Mouse (Mus musculus) testis, postnatal 10 days (tissue): ENCODE measurements around the gene Arap2.
A peak's percentile ranks its signal among the peaks of the same experiment; 100 is the strongest.

Experiments
- DNase-seq: peaks from one replicate; pipeline ENCODE4 v3.0.0; 2021; ENCODE audit warnings: low spot score

Arap2 gene

DNA sequence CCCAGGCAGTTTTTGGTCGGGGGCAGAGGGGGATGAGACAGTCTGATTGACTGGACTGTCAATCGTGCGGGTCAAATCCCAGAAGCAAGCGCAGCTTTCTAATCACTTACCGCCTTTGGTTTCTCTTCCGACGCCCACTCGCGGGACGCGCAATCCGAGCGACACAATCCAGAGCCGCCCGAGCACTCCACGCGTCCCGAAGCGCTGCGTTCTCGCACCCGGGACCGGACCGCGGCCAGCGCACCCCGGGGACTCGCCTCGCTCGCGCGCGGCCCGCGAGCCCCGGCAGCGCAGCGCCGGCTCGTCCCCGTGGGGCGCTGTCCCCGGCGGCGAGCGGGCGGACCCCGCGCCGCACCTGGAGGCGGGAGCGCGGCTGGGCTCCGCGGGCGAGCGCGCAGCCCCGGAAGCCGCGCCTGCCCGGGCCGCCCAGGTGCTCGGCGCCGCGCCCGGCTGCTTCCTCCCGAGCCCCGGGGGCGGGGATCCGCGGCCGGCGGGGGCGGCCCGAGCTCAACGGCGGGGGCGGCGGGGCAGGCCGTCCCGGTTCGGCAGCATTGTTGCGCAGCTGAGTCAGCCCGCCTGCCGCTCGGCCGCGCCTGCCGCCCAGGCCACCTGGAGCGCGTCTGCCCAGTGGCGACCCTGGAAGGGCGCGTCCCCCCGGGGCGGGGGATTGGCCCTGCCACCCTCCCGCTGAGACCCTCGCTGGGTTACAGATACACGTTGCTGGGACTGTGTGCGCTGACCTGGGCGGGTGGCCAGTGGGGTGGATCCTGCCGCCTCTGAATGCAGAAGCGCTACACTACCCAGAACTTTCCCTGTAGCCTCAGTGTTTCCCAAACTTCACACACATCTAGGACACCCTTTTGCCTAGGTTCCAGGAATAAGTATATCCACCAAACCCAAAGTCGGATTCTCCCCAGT, at the start of gene Arap2:
TSS of gene Arap2 (minus strand) at position 376 of the 918 bp plus-strand sequence.
- DNase-seq = peak; percentile 79

DNA sequence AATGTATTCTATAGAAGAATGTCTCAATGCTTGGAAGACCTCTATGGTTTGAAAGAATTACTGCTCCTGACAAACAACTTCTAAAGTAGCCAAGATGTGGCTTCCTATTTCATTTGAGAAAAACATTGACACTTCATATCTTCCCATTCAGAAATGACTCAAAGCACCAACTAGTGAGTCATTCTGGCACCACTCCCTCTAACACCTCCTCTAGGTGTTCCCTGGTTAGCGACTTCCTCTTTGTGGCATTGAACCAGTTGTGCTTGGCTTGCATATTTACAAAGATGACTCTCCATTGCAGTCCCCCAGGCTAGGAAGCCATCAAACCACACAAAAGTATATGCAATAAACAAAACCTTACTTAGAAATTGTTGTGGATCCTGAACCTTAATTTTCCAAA, 49.8 kb upstream of the Arap2 start:
- DNase-seq = no peak

DNA sequence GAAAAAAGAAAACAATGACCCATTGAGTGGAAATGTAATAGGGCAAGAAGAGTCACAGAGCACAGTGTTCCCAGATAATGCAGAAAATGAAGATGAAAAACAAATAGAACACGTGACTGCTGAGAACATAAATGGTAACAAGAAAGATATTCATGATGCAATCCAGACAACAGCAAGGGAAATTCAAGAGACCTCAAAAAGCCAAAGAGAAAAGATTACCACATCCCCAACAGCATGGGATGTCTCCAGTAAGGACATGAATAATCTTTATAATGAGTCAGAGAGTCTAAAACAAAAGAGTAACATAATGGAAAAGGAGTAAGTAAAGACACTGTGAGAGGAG, 48.1 kb upstream of the Arap2 start:
- no peak for DNase-seq

DNA sequence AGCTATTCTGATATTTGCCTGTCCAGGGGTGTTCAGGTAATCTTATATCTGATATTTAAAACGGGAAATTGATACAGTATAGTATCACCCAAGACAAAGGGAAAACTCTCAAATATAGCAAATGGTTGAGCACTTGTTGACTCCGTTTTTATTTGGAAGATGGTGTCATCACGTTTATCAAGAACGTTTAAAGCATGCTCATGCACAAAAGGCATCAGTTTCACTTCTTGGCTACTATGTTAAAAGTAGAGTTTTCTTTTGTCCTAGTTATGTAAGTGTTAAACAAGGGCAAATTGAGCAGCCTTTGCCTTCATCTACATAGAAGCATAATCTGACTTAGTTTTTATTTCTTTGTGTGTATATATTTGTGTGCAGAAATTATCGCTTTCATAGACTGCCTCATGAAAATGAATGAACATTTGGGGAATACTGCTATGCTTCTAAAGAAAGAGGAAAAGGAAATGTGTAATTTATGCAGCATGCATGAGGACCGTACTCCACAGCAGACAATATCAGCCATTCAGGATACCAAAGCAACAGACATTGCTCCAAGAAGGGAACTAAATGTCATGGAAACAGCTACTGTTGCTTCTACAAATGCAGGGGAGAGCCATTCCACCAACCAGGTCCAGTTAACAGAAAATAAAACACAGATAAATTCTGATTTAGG, 47.6 kb upstream of the Arap2 start, which contains the start of gene Dthd1:
TSS of gene Dthd1 (plus strand) at position 422 of the 670 bp plus-strand sequence.
- no peak for DNase-seq

DNA sequence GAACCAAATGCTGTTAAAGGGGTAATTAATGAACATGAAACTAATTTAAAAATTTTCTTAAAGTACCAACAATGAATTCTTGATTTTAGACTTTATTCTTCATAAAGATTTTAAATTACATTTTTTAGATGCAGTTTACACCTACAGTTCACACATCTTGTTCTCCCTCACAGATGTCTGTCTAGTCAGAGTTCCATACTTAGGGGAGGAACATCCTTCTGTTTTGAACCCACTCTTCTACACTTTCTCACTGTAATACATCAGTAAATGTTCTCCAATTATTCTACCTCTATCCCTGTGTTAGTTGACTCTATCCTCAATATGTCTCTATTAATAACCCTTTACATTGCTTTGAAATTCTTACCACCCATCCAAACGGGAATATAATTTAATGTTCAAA, 26.8 kb upstream of the Arap2 start:
- no peak for DNase-seq

DNA sequence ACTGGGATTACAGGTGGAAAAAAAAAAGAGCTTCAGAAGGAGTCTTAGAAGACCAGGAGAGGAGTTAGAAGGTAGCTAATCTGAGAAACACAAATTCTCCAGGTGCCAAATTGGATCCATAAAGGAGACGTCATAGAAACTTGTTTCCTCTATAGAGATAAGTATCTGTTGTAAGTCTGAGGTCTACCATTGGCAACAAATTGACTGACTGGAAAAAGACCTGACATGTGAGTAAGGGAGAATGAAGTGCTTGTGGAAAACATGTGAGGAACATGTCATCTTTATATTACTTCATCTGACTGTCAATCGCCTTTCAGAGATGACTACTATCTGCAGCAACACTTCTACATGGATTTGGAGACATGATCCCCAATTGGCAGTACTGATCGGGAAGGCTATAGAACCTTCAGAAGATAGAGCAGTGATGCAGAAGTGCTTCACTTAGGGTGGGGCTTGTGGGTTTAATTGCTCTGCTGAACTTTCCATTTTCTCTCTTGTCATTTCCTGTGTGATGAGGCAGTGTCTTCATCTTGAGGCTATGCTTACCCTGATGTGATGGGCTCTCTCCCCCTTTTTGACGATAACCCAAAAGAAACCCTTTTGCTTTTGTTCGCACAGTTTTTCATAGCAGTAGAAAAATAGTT, 25.1 kb upstream of the Arap2 start:
- DNase-seq = no peak

DNA sequence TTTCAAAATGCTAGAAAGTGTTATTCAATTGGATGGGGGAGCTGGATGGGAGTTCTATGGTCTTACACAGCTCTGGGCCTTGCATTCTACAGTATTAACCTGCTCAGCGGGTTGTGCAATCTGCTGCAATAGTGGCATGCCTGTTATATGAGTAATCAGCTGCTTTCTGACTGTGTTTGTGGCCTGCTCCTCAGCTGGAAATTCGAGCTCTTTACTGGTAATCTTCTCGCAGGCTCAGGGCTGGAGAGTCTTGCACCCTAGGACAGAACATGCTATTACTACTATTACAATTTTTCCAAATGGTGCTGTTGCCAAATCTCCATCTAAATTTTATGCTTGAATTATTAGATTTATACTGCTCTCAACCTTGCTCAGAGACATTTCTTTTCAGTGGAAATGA, 20.9 kb upstream of the Arap2 start:
- no peak for DNase-seq

DNA sequence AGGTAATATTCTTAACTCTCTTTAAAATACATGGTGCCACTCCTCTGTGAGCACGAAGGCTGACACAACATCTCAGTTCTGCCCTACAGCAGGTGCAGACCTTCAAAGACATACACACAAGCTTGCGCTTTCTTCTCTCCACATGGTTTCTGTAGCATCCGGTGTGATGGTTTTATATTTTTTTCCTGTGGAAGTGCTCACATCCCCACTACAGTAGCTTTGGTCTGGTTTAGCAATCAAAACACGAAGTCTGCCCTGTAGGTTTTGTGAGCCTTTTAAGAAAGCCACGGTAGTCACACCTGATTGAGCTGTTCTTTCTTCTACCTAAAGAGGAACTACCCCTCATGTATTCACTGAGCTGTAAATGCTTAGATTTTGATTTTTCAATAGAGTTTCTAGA, 12.7 kb upstream of the Arap2 start:
- DNase-seq = no peak

DNA sequence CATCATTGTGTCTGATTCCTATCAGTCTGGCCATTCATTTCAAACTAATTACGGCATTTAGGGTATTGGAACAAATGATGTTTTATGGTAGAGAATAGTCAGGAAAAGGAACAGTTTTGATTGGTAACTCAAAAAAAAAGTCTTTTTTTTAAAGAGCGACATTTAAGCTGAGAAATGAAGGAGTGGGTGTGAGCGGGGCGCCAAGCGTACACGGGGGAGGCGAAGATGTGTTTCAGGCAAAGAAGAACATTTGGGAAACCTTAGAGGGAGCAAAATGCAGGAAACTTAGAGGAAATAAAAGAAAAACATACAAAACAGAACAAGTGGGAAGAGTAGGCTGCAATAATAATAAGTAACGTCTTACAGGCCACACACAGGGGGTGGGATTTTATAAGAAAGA, 11.8 kb upstream of the Arap2 start:
- no peak for DNase-seq

DNA sequence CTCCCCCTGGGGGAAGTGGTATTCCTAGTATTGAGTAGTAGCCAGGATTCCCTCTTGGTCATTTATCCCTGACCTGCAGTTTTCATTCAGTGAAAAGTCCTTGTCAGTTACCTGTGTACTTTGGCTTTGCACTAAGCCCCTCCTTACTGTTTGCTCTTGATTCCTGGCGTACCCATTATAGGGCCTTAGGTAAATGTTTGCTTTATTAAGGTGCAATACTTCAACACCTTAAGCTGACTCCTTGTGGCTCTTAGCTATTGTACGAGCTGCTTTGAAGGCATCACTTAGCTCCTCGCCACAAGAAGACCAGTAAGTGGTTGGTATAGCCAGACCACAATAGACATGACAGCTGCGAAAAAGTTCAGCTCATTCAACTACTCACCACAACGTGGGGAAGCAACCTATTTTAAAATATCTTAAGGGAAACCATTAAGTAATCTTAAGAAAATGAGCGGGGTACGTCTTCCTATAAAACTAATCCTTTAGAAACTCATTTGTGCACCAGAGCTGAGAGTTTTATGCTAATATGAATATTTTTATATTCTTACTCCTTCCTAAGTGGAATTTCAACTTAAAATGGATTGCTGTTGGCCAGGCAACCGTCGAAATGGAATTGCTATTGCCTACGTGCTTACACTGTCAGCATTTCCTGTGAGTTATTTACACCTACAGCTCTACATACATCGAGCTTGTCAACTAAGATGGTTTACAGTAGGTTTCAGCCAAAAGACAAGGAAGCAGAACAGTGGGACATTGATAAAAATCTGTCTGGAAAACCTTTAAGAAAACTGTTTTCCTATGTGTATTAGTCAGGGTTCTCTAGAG, 6.0 kb upstream of the Arap2 start:
- no peak for DNase-seq

DNA sequence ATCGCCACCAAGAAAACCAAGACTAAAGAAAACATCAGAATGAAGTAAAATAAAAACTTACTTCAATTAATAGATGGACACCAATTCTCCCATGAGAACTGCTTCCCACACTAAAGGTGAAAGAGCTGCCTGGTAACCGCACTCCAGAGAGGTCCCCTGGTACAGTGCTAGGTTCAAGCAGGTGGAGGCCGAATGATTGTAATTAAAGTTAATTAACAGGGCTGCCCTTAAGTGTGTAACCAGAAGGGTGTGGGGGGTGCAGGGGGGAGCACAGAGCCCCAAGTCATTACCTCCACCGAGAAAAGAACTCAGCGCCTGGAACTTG, 538 bp downstream of the Arap2 start:
- no peak for DNase-seq

DNA sequence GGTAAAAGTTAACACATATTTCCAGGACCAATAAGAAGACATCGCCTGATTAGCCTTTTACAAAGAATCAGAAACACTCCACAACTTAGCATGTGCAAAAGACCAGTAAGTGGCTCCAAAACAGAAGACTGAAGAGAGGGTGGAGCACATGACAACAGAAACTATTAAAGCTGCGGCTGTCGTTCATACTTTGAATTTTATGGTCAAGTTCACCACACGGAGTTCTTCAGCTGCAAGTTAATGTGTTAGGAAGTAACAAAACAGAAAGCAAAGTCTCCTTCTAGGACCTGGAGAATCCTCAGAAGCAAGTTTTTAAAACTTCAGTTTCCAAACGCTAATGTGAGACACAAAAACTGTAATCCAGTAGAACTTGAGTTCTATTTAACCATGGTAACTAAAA, 1.8 kb downstream of the Arap2 start:
- DNase-seq = no peak

DNA sequence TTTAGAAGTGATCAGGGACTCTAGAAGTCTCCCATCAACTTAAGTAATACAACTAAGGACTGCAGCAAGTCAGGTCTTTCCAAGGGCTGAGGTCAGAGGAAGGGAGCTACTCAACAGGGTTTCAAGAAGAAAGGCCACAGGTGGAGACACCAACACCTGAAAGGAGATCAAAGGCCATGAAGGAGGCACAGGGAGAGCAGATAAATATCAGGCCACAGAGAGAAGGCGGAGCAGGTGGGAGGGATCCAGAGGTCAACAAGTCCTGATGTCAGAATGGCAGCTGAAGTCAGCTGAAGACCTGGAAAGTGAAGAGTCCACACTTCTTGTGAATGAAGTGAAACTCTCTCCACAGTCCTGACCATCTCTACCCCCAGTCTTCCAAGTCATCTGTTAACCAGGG, 2.9 kb downstream of the Arap2 start:
- DNase-seq = no peak

DNA sequence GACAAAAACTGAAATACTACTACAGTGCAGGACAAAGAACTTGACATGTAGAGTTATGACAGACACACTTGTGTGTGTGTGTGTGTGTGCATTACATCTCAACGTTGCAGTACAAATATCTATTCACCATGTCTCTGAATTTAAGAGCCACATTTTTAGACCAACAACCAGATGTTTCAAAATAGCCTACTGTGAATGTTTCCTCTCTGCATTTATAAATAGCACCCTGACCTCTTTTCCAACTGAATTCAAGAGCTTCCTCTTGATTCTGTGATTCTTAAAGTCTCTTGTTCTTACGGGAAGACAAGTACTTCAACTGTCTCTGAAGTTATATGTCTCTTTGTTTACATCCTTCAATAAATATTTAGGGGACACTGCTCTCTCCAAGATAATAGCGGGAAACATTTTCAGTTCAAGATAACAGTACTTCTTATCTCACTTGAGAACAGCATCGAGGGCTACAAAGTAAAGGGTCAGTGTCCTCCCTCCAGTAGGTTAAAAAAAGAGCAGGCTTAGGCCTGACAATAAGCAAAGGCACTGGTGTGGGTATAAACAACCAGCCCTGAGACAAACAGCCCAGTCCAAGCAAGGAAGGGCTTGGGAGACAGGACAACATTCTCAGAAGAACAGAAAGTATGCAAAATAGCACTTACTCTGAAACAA, 3.5 kb downstream of the Arap2 start:
- no peak for DNase-seq

DNA sequence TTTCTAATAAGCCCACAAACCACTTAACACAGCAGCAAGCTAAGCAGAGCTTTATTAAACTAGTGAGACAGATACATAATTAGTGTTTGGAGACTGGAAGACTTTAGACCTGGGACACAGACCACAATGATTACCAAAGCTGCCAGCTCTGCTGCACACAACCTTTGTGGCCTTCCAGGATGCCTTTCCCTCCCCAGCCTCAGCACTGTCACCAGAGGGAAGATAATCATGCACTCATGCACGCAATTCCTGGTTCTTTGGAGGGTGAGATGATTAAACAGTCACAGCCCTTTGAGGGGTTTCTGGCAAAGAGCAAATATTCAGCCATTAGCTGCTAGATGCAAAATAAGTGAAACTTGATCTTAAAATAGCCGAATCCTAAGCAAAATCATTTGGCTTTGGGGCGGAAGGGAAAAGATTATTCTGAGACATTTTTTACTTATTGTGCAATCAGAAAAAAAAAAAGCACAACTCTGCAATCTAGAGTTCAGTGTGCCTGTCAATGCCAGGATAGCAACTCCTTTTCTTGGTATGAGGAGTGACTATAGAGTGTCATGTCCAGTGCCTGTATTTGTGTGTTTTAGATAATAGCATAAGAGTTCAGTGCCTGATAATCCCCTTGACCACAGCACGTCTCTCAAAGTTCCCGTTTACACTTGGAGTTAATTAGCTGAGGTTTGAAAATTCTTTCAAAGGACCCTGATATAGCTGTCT, 5.0 kb downstream of the Arap2 start:
- no peak for DNase-seq

DNA sequence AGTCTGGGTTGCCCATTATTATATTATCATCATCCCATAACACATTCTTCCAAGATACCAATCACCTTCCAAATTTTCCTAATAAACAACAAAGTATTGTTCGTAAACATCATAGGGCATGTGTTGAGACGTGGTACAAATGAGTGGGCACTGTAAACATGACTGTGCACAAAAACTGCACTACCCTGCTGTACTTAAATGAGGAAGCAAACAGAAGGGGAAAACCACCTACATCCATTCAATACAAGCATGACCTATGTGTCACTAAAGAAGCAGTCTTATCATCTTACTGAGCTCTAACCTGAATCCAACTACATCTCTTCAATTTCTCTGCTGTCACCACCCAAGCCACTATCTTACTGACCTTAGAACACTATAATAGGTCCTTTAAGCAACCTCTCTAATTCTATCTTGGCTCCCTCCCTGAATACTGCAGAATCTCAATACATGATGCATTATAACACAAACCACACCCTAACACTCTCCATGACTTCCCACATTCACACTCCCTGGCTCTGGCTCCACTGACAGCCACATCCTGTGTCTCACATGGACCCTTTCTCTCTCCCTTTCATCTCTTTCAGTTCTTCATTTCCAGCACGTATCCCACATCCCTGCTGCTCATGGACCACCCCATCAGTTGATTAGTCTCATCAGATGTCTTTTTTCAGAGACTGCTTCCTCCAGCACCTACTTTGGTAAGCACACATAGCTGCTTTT, 10.0 kb downstream of the Arap2 start:
- no peak for DNase-seq

DNA sequence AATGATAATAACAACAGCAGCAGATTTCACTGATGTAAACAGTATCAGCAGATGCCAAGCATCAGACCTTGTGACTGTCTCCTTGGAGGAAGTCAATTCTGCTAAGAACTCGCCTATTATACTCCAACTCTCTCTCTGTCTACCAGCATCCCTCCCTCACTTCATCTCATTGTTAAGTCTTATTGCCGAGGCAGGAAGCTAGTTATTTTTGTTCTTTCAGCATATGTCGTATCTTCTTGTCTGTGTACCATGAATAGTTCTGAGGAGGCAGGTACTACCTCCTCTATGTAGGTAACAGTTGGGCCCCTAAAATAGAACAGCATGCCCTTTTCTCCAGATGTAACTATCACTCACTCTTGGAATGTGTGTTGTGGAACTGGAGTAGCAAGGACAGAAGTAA, 13.0 kb downstream of the Arap2 start:
- no peak for DNase-seq

DNA sequence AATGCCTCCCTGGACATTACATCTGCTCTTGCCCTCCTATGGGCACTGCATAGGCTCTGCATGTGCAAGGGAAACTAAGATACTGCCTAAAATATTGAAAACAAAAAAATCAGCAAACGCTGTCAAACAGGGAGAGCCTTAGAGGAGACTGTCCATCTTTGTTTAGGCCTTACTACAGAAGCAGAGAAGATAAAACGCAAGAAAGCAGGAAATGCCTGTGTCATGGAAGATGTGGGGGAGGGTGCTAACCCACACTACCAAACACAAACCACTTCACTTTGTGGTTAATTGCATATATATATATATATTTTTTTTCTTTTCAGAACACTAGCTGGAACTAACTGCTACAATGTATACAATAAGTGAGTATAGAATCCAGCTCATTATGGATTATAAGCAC, 14.3 kb downstream of the Arap2 start:
- no peak for DNase-seq

DNA sequence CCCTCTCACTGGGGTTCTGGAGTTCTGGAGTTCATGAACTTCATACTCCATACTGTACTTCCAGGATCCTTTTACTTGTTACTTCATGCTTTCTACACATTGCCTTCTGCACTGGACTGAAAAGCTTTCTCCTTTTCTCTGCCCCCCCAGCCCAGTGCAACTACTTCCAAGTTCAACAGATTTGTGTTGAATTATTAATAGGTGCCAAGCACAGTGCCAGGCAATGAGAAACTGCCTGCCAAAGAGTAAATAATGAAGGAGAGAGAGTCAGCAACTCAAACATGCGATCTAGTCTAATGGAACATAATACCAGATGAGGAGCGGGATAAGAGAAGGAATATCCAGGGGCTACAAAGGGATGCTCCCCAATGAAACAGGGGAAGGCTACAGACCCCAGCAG, 17.8 kb downstream of the Arap2 start:
- no peak for DNase-seq

DNA sequence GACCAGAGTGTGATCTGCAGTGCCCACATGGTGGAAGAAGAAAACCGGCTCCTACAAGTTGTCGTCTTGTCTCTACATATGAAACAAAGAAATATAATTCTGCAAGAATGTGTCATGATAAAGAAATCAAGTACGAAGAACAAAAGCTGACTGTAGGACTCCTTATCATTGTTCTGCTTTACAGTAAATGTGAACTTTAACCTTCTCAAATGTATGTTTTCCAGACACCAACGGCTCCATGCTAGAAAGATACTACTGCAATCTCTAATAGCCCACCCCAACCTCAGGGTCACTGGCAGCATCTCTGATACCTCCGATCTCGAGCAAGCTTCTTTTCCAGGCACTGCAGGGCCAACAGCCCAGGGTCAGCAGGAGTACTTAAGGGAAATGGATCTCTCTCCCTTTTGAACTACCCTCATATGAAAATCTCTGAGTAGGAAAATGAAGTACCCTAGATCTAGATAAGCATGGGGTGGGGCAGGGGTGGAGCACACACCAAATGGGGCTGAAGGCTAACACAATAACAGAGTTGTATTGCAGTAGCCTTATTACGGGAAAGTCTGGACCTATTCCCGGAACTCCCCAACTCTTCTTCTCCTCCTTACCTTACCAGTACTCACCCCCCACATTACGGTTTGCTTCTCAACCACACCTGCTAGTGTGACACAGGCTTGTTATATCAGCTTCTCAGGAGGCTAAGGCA, 22.6 kb downstream of the Arap2 start:
- DNase-seq = no peak
